Mouse (Mus musculus) lung, postnatal 0 days (tissue): ENCODE results near the gene Hemk1.

Source experiments
- CTCF ChIP-seq: IDR thresholded peaks from 2 replicates; pipeline ENCODE4 v1.5.1; 2016; ENCODE audit warnings: antibody characterized with exemption, mild to moderate bottlenecking
- EP300 ChIP-seq: IDR thresholded peaks from 2 replicates; pipeline ENCODE4 v1.6.1; 2016; ENCODE audit warnings: antibody characterized with exemption, mild to moderate bottlenecking, control low read depth

GRCm38 (mm10) chr9:107370106-107370463, 31.9 kb upstream of the Hemk1 start:
- TF ChIP-seq CTCF (no peak), EP300 (no peak)
